Mouse (Mus musculus): ENCODE measurements at regions not wholly inside any gene's neighbourhood (a gene's known extent, or its start where the extent isn't known, plus 50 kb on each side); places are given as distances from the start of the nearest gene placed in this dataset.

GRCm38 (mm10) chr9:9342456-9343185 lies 103.7 kb upstream of the Arhgap42 start:
- TF ChIP-seq CTCF (IDR thresholded peaks at IDR 0.05) (no peak), EP300 (IDR thresholded peaks at IDR 0.05) (no peak; the same call in 1 of the 2 replicates)

Measured in lung, postnatal 0 days (tissue).